Mouse (Mus musculus): Measurements from ENCODE around the gene Tmem121b. TPM values are rescaled to one million over a fixed set of nuclear protein-coding genes. Genes with fewer than 3 reads are reported as not detected.

The Tmem121b gene
- total RNA-seq (2022) = 10 to 100 TPM; 31.5 to 39.8 (median 34.0) TPM

DNA sequence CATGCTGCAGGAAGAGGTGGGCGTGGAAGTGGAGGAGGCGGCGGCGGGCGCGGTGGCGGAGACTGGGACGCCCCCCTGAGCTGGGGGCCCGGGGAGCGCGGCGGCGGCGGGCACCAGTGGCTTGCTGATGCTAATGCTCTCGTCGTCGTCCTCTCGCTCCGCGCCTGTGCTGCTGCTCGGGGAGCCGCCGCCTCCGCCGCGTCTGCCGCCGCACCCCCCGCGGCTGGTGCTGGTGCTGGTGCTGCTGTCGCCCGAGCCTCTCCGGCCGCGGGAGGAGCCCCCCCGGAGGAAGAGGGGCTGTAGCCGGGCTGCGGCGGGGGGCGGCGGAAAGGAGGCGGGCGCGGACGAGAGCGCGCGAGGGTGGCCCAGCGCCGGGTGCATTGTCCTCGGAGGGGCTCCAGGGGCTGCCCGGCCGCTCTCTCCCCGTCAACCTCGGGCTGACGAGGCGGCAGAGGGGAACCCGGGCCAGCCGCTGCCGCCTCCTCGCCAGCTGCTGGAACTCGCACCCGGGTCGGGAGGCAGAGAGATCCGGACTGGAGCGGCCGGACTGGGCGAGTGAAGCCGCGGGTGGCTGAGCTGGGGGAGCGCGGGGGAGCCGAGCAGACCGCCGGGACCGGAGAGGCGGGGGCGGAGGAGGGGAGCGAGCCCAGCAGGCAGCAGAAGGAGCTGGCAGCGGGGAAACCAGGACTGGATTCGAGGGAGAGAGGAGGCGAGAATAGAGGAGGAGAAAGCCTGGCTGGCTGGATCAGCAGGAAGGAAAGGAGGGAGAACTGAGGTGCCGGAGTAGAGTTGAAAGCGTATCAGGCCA is at the start of gene Tmem121b:
TSS of gene Tmem121b (minus strand) at position 434 of the 808 bp plus-strand sequence.
- DNase-seq (ENCODE audit: low spot score in 2 of 2) = peak; percentile 88 to 90

DNA sequence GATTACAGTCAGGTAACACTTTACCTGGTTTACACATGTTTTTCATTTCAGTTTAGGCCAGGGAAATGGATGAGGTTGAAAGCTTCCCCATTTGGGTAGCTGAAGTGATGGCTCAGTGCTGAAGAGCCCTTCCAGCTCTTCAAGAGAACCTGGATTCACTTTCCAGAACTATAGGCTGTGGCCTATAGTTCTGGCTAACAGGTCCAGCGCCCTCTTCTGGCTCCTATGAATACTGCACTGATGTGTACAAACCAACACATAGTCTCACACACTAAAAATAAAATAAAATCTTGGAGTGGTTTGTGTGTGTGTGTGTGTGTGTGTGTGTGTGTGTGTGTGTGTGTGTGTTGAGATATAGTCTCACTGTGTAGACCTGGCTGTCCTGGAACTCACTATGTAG is 48.5 kb upstream of the Tmem121b start:
- no peak for DNase-seq (ENCODE audit: low spot score in 2 of 2)

DNA sequence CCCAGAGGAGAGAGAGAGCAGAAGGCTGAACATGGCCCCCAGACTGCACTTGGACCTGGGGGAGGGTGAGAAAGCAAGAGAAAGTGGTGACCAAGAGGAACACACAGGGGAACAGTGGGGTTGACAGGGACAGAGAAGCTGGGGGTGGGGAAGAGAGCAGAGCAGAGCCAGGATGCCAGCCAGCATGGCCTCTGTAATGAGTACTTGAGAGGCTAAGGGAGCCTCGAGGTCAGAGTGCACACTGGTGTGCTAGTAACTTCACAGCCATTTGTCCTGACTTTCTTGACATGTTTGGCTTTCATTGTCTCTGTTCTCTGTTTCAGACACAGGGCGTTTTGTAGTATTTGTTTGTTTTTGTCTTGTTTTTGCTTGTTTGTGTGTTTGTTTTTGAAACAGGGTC is 47.8 kb upstream of the Tmem121b start:
- no peak for DNase-seq (ENCODE audit: low spot score in 2 of 2)

DNA sequence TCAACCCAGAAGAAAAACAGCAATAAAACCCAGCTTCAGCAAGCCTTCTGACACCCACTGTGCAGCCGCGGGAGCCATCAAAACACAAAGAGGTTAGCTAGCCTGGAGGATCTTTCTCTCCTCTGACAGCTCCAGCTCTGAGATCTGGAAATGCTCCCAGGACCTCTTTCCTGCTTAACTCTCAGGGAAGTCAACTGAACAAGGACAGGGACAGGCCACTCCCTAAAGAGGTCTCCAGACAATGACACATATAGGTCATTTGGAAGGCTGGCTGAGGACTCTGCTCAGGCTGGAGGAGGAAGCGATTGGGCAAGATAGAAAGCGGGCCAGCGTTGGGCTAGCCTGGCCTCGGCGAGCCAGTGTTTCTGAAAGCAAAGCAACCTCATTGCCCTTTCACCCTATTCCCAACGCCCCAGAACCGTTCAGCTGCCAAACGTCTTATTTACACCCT is 46.2 kb upstream of the Tmem121b start:
- DNase-seq (ENCODE audit: low spot score in 2 of 2) = no peak

DNA sequence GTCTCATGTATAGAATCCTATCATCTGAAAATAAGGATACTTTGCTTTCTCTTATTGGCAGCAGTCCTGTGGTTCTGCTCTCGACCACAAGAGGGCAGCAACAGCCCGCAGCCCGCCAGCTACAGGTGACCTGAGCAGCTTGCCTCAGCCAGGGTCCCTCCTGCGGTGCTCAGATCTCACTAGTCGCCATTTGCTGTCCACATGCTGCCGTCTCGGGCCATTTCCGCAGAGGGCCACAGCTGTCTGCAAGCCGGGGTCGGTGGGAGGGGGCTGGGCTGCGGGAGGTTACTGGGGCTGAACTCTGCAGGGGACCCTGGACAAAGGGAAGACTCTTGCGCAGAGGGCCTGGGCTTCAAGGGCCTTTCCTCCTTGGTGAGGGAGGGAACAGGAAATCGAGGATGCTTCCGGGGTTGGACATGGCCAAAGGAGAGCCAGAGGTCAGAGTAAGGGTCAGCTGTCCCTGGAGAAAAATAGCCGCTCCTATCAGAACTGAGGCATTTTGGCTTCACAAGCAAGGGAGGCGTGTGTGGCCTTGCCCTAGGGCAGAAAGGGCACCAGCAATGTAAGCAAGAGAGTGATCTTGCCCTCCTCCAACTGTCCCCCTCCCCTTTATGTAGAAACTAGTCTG is 45.6 kb upstream of the Tmem121b start:
- DNase-seq (ENCODE audit: low spot score in 2 of 2) = peak; percentile 33 to 71

- DNase-seq (ENCODE audit: low spot score in 2 of 2) = no peak
Observed at GRCm38 (mm10) chr6:120536337-120536736, 42.7 kb upstream of the Tmem121b start.

DNA sequence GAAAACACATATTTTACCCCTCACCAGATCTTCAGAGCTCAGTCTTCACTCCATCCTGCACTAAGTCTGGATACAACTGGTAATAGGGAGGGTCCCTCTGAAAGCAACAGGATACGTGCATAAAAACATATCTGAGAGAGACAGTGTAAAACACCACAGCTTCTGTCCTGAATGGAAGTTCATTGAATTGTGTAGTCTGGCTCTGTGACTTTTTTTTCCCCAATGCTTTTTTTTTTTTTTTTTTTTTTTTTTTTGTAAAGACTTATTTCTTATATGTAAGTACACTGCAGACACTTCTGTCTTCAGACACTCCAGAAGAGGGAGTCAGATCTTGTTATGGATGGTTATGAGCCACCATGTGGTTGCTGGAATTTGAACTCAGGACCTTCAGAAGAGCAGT is 39.0 kb upstream of the Tmem121b start:
- DNase-seq (ENCODE audit: low spot score in 2 of 2) = no peak

- peak; percentile 90 to 93 for DNase-seq (ENCODE audit: low spot score in 2 of 2)
Observed at GRCm38 (mm10) chr6:120531020-120531965, 37.7 kb upstream of the Tmem121b start, which contains the start of gene Hdhd5. Hdhd5 (minus strand) TSS chr6:120531319.

GRCm38 (mm10) chr6:120529123-120529522 is 35.5 kb upstream of the Tmem121b start:
- no peak for DNase-seq (ENCODE audit: low spot score in 2 of 2)

- no peak for DNase-seq (ENCODE audit: low spot score in 2 of 2)
Observed at GRCm38 (mm10) chr6:120524796-120525195, 31.2 kb upstream of the Tmem121b start.

DNA sequence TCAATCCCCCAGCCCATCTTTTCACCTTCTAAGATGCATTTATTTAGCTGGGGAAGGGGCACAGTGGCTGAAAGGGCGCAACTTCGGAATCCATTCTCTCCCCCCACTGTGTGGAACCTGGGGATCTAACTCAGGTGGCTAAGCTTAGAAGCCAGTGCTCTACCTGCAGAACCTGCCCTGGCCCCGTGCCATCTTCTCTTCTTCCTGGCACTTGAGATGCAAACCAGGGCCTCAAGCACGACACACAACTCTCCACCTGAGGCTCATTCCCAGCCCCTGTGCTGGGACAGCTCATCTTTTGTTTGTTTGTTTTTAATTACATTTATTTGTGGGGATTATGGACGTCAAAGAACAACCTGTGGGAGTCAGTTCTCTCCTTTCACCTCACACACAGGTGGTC is 26.0 kb upstream of the Tmem121b start:
- no peak for DNase-seq (ENCODE audit: low spot score in 2 of 2)

DNA sequence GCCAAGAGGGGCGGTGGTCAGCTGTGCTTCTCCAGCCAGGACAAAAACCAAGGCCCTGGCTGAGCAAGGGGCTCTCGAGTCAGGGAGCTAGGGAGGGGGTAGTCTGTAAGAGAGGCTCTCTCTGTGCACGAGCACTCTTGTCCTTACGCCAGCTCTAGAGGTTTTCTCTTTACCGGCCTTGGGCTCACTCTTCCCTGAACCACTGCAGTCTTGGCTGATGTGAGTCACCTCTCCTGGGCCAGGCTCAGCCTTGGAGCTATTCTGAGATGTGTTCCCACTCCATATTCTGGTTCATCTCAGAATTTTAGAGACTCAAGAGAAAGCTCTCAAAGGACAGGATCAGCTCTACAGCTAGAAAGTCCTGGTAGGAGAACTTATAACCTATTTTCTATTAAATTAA is 23.7 kb upstream of the Tmem121b start:
- no peak for DNase-seq (ENCODE audit: low spot score in 2 of 2)

DNA sequence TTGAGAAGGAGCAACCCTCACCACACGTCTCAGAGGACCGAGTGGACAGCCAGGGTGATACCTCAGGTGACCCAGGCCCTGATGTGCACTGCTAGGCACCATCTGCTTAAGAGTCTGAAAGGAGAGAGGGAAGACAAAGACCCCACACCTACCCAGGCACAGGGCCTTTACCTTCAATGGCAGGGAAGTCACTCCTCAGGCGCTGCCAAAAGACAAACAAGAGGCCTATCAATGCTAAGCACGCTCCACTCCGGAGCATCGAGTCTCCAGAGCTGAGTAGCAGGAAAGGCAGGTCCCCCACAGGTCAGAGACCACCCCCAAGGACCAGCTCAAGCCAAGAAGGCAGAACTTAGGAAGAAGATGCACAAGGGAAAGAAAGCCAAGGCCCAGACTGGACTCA is 23.3 kb upstream of the Tmem121b start:
- DNase-seq (ENCODE audit: low spot score in 2 of 2) = no peak

DNA sequence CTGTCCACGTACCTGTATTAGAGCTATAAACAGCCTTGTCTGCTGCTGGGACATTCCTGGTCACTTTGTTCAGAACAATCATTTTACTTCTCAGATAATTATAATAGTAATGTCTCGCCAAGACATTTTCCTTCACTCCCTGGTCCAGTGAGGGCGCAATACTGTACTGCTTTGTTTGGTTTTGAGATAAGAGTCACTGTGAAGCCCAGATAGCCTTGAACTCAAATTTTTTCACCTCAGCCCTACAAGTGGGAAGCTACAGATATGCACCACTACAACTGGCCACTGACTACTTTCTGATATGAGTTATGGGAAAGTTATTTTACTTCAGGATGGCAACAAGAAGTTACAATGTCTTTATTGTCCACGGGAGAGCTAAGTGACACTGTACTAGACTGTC is 22.8 kb upstream of the Tmem121b start:
- DNase-seq (ENCODE audit: low spot score in 2 of 2) = no peak

GRCm38 (mm10) chr6:120511212-120511611 is 17.6 kb upstream of the Tmem121b start:
- no peak for DNase-seq (ENCODE audit: low spot score in 2 of 2)

DNA sequence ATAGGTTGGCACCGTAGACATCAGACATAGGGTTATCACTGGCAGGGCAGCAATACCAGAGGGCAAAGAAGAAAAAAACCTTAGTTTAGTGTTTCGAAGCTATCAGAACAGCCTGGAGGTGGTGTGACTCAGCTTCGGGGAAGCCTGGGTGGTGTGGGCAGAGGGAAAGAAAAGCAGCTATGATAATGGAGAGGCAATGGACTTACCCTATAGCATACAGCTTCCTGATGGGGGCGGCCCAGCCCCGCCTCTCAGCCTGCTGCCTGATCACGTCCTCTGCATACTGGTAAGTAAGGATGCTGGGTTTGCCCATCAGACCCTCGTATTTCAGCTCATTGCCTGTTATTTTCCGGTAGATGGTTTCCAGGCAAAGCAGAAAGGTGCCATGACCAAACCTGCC is 16.8 kb upstream of the Tmem121b start:
- DNase-seq (ENCODE audit: low spot score in 2 of 2) = peak in 1 of 2 experiments; percentile 58

GRCm38 (mm10) chr6:120509975-120510374 is 16.4 kb upstream of the Tmem121b start:
- DNase-seq (ENCODE audit: low spot score in 2 of 2) = no peak

DNA sequence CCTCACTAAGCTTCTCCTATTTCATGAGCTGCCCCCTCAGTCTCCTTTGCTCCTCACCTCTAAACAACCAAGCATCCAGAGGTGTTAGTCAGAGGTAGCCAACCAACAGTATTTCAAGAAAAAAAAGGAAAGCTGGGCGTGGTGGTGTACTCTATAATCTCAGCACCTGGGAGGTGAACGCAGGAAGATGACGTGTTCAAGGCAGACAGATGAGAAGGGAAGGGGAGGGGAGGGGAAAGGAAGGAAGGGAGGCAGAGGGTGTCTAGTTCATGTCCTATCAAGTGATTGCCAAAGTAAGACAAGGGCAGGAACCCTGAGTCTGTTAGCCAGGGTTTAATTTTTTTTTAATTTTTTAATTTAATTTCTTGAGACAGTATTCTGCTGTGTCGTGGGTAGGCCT is 15.0 kb upstream of the Tmem121b start:
- no peak for DNase-seq (ENCODE audit: low spot score in 2 of 2)

DNA sequence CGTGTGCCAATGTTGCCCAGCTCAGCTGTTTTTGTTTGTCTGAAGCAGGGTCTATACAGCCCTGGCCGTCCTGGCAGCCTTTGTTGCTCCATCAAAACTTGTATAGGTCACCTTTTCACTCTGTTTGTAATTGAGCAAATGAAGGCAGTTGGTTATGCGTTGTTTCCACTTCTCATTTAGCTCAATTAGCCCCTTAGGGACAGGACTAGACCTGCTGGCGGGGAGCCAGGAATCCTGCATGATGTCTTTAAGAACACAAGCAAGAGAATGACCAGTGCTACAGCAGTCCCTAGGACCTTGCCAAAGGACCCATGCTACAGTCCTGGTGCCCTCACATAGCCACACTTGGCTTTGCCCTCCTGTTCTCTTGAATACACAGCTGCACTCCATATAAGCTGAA is 11.9 kb upstream of the Tmem121b start:
- no peak for DNase-seq (ENCODE audit: low spot score in 2 of 2)

DNA sequence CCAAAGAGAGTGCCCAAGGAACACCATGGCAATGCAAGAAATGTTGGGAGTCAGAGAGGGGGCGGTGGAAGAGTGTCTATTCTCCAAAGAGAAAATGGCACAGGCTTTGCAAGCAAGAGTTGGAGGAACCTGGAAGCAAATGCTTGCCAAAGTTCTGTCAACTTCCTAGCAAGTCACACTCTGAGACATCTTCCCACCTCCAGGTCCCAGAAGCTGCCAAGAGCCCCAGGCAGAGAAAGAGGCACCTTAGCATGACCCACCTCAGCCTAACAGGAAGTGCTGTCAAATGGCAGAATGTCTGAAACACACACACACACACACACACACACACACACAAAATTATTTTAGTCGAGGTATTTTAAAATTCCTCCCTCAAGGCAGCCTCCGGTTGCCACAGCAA is 10.4 kb upstream of the Tmem121b start:
- DNase-seq (ENCODE audit: low spot score in 2 of 2) = no peak

DNA sequence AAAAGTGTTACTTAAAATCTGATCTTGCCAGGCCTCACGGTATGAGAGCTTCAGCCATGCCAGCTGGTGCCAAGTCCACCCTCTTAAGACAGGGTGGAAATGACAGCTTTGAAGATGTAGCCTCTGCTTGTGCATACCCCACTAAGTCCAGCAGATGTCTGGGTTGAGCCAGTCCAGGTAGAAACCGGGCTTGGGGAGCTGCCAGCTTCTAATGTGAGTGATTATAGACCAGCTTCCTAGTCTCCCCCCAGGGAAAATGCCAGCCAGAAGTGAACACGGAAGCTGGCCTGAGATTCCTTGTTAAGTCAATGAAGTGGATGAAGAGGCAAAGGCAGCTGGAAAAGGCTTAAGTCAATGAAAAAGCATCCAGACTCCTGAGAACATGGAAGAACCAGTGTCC is 2.9 kb upstream of the Tmem121b start:
- DNase-seq (ENCODE audit: low spot score in 2 of 2) = no peak
